Mouse (Mus musculus) G1E (cell line): ENCODE measurements around the gene Klhdc8b. TPM values are rescaled to one million over a fixed set of nuclear protein-coding genes. Genes with fewer than 3 reads are reported as not detected.

Experiments used
- ATAC-seq: 2 replicates; pipeline ENCODE4 v1.8.0; 2016; ENCODE audit warnings: mild to moderate bottlenecking; ENCODE audit not compliant: insufficient number of reproducible peaks, poor library complexity, low FRiP score, severe bottlenecking; ENCODE audit errors: extremely low read depth
- DNase-seq: peaks from one replicate; pipeline ENCODE4 v3.0.0; 2012; ENCODE audit warnings: low spot score
- H3K27me3 ChIP-seq: 2 replicates; pipeline ENCODE4 v1.6.1; 2012; ENCODE audit warnings: mild to moderate bottlenecking, low read length, inconsistent platforms; ENCODE audit not compliant: insufficient read depth
- H3K36me3 ChIP-seq: replicated peaks from 2 replicates; pipeline ENCODE3; 2012; ENCODE audit warnings: mild to moderate bottlenecking, inconsistent platforms
- H3K4me1 ChIP-seq: 2 replicates; pipeline ENCODE4 v1.6.1; 2012; ENCODE audit warnings: low read depth, low read length, inconsistent platforms, mixed read lengths; ENCODE audit not compliant: insufficient read depth
- H3K4me3 ChIP-seq: 2 replicates; pipeline ENCODE4 v1.5.1; 2012; ENCODE audit warnings: low read depth, mild to moderate bottlenecking, inconsistent platforms, low read length, moderate library complexity, mixed read lengths
- H3K9me3 ChIP-seq: replicated peaks from 2 replicates; pipeline ENCODE4 v1.6.1; 2012; ENCODE audit warnings: inconsistent platforms
- CTCF ChIP-seq: IDR thresholded peaks from 2 replicates; pipeline ENCODE4 v1.5.1; 2012; ENCODE audit warnings: low read depth, low read length, inconsistent platforms, mixed read lengths
- GATA1 ChIP-seq: IDR thresholded peaks from 2 replicates; pipeline ENCODE4 v1.6.1; 2012; ENCODE audit warnings: borderline replicate concordance, low read length, inconsistent platforms, mixed read lengths
- GATA2 ChIP-seq: IDR thresholded peaks from 2 replicates; pipeline ENCODE4 v1.6.1; 2012; ENCODE audit warnings: low read depth, low read length, inconsistent platforms, borderline replicate concordance
- POLR2AphosphoS5 ChIP-seq: IDR thresholded peaks from 2 replicates; pipeline ENCODE4 v1.6.1; 2012; ENCODE audit warnings: low read depth, low read length, inconsistent platforms; ENCODE audit not compliant: insufficient replicate concordance
- TAL1 ChIP-seq: conservative IDR thresholded peaks from 2 replicates; pipeline ENCODE4 v1.6.1; 2012; ENCODE audit warnings: low read depth, low read length, inconsistent platforms, mixed read lengths
- polyA plus RNA-seq: library from polyadenylated mRNA; stranded (reverse); fragments of >175 nt; gene quantifications from 2 replicates; pipeline ENCODE4 v1.2.3, GENCODE M21; 2012
- total RNA-seq, 2 experiments: library from RNA; stranded (forward) in 1 of 2; stranded (reverse) in 1 of 2; fragments of 200-1000 nt in 1 of 2; fragments of >200 nt in 1 of 2; fragmentation: Nextera tagmentation in 1 of 2; gene quantifications; 2 replicates each; pipeline ENCODE4 v1.2.3; 2014 to 2017

Gene Klhdc8b
- total and polyA plus RNA-seq, 3 experiments: 14.7 to 116 (median 52.8) TPM

GRCm38 (mm10) chr9:108431431-108432067 lies 29.8 kb downstream of the Klhdc8b start:
- no peaks in the 10 kb centered on the region for H3K9me3 ChIP-seq
- DNase-seq (no peak), ATAC-seq (no peak)
- H3K36me3 ChIP-seq: no peaks in the 10 kb centered on the region
- H3K4me3 ChIP-seq: no peak overlapping the region
- TF ChIP-seq TAL1: no peak
- H3K27me3 ChIP-seq: peaks cover 6% of the 10 kb centered on the region
- H3K4me1 ChIP-seq: peaks cover 2% of the 10 kb centered on the region; the same call in 1 of the 2 replicates

GRCm38 (mm10) chr9:108428384-108428783 lies 33.0 kb downstream of the Klhdc8b start, which contains the start of gene Ccdc36:
TSS of gene Ccdc36 (minus strand) at chr9:108428484.
- H3K4me1 ChIP-seq: peaks cover 2% of the 10 kb centered on the region; the same call in 1 of the 2 replicates
- TF ChIP-seq GATA1 (no peak), GATA2 (no peak)
- no peaks in the 10 kb centered on the region for H3K9me3 ChIP-seq
- H3K27me3 ChIP-seq: peaks cover 3% of the 10 kb centered on the region; the same call in 1 of the 2 replicates
- DNase-seq: no peak
- no peaks in the 10 kb centered on the region for H3K36me3 ChIP-seq
- no peak within 1 kb of the TSS for H3K4me3 ChIP-seq
- ATAC-seq: no peak

- no peak for ATAC-seq
- H3K9me3 ChIP-seq: no peaks in the 10 kb centered on the region
- DNase-seq: no peak
- H3K4me3 ChIP-seq: no peak overlapping the region
- no peaks in the 10 kb centered on the region for H3K36me3 ChIP-seq
- peaks cover 3% of the 10 kb centered on the region for H3K4me1 ChIP-seq
- TF ChIP-seq GATA1 (no peak), TAL1 (no peak), CTCF (no peak), GATA2 (no peak), POLR2AphosphoS5 (no peak)
- H3K27me3 ChIP-seq: peaks cover 7% of the 10 kb centered on the region; the same call in 1 of the 2 replicates
Observed at GRCm38 (mm10) chr9:108412221-108412620, 49.2 kb downstream of the Klhdc8b start.

- ATAC-seq: no peak
- TF ChIP-seq CTCF: no peak
- TF ChIP-seq TAL1: no peak
- TF ChIP-seq GATA1: no peak
- TF ChIP-seq GATA2: no peak
- TF ChIP-seq POLR2AphosphoS5: no peak
- peaks cover 3% of the 10 kb centered on the region for H3K4me1 ChIP-seq
- H3K27me3 ChIP-seq: peaks cover 7% of the 10 kb centered on the region; the same call in 1 of the 2 replicates
- H3K36me3 ChIP-seq: no peaks in the 10 kb centered on the region
- DNase-seq: no peak
- no peak overlapping the region for H3K4me3 ChIP-seq
- H3K9me3 ChIP-seq: no peaks in the 10 kb centered on the region
Observed at GRCm38 (mm10) chr9:108411381-108411942, 49.9 kb downstream of the Klhdc8b start.

- ATAC-seq (no peak), DNase-seq (no peak)
- Histone ChIP-seq H3K4me3 (no peak overlapping the region), H3K36me3 (no peaks in the 10 kb centered on the region), H3K9me3 (no peaks in the 10 kb centered on the region), H3K4me1 (peaks cover 16% of the 10 kb centered on the region), H3K27me3 (peaks cover 5% of the 10 kb centered on the region; the same call in 1 of the 2 replicates)
- no peak for TF ChIP-seq POLR2AphosphoS5
- TF ChIP-seq TAL1: no peak
- no peak for TF ChIP-seq GATA1
- no peak for TF ChIP-seq GATA2
- TF ChIP-seq CTCF: no peak
Observed at GRCm38 (mm10) chr9:108409535-108409934, 51.8 kb downstream of the Klhdc8b start.

GRCm38 (mm10) chr9:108404451-108404850 lies 56.9 kb downstream of the Klhdc8b start:
- H3K36me3 ChIP-seq: no peaks in the 10 kb centered on the region
- H3K4me3 ChIP-seq: peak overlapping the region; percentile 46; the same call in 1 of the 2 replicates
- no peaks in the 10 kb centered on the region for H3K9me3 ChIP-seq
- H3K27me3 ChIP-seq: peaks cover 11% of the 10 kb centered on the region
- DNase-seq (no peak), ATAC-seq (peak; percentile 40; the same call in 1 of the 2 replicates)
- no peak for TF ChIP-seq CTCF
- TF ChIP-seq GATA2: no peak
- TF ChIP-seq TAL1: no peak
- no peak for TF ChIP-seq POLR2AphosphoS5
- no peak for TF ChIP-seq GATA1
- peaks cover 27% of the 10 kb centered on the region for H3K4me1 ChIP-seq
